Mouse (Mus musculus) gastrocnemius, adult 8-10 months (tissue): ENCODE data around the gene Miga1. TPM values are rescaled to one million over a fixed set of nuclear protein-coding genes. Genes with fewer than 3 reads are reported as not detected.

Source experiments
- DNase-seq, 2 experiments: peaks; one replicate each; pipeline ENCODE4 v3.0.0; 2022; ENCODE audit warnings: low spot score in 2 of 2
- total RNA-seq, 4 experiments: library from RNA; stranded (reverse); gene quantifications; 2 replicates each; pipeline ENCODE4 v1.2.4; 2022

Miga1 gene
- total RNA-seq, 4 experiments from 2014 or later, result 6.6 to 7.9 (median 7.4) TPM

DNA sequence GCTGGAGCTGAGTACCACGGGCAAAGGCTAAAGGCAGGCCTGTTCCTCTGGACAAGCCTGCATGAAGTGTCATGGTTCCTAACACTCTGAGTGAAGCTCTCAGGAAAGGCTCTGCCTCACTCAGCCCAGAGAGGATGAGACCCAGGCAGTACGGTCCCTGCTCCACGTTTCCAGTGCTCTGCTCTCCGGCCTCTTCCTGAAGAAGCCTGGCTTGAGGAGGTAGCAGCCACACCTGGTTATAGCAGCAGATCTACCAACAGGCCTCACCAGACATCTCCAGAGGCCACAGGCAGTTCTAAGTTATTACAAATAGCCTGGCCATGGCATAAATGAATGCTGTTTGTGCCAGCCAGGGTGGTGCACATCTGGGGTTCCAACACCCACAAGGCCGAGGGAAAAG, 51.9 kb downstream of the Miga1 start:
- DNase-seq, result no peak

DNA sequence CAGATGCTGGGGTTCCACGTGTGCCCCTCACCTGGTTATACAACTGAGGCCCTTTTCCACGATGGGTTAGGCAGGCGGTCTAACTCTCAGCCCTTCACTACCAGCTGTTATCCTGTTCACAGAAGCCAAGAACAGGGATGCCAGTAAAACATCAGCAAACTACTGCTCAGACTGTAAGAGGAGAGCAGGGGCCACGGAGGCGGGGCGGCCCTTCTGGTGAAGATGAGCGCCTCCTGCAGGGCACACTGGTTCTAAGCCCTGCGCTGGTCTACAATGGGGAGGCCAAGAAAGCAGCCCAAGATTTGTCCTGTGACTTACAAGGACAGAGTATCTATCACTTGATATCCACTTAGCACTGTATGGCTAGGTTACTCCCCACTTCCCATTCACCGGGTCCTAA, 52.4 kb downstream of the Miga1 start:
- DNase-seq, result no peak

DNA sequence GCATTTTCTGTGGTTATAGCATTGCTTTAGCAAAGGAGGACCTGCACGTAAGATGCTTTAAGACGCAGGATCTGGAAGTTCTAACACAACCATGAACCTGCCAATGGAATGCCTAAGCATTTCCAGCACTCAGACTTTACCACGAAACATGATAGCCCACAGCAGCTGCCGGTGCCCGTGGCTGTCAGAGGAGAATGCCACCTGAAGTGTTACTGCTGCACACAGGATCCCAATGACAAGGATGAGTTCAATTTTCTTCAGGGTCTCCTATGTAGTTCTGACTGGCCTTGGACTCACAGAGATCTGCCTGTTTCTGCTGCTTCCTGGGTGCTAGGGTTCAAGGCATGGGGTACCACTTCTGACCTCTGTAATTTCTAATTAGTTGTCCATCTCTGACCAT, 55.4 kb downstream of the Miga1 start:
- peak in 1 of 2 experiments; percentile 36 for DNase-seq

DNA sequence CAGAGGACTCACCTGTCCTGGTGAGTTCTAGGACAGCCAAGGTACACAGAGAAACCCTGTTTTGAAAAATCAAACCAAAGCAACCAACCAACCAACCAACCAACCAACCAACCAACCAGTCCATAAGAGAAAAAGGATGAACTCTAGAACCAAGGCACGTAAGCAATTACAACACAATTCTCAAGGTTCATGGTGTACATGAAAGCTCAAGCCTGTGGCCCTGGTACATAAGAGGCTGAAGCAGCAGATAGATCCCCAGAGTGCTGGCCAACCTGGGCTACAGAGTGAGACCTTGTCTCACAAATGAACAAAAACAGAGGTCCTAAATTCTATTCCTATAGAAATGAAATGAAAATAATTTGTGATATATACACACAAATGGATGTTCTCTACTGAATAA, 55.9 kb downstream of the Miga1 start:
- DNase-seq, result no peak

DNA sequence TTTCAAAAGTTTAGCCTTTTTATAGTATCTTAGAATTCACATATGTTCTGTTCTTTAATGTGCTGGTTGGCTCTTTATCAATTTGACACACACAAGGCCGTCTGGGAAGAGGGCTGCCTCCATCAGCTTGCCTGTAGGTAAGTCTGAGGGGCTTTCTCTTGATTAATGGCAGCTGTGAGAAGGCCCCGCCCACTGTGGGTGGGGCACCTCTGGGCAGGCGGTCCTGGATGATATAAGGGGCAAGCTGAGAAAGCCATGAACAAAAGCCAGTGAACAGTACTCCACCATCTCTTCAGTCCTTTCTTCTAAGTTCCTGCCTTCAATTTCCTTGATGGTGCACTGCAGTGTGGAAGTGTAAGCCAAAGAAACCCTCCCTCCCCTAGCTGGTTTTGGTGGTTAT, 58.1 kb downstream of the Miga1 start:
- DNase-seq, result no peak

DNA sequence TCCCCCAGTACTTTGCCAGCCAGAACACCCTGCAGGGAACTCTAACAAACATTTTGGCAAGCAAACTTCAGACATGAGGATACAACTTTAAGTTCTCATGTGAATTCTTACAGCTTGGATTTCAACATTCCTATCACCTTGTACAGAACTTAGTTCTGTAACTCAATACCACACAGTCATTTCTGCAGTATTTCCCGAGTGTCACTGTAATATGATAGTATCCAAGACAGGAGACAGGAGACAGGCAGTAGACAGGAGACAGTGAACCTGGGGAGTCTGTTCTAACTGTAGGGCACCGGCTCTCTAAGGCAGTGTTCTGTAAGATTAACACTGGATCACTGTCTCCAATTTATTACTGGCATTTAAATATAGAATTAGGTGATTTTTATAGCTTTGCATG, 61.8 kb downstream of the Miga1 start:
- DNase-seq, result no peak

DNA sequence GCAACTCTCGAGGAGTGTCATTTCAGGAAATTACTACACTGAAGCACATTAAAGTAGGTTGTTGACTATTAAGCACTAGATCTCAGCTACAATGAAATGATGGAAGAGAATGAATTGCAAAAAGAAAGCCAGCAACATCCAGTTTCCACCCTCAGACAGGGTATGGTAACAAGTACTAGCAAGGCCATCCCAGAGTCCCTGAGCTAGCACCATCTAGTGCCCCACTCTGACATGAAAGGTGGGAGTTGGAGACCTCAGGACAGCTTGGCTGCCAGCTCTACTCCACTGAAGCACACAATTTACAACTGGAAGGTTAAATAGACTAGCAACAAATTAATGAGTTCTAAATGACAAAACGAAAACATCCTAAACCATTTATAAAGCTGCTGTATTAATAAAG, 62.3 kb downstream of the Miga1 start:
- no peak for DNase-seq

DNA sequence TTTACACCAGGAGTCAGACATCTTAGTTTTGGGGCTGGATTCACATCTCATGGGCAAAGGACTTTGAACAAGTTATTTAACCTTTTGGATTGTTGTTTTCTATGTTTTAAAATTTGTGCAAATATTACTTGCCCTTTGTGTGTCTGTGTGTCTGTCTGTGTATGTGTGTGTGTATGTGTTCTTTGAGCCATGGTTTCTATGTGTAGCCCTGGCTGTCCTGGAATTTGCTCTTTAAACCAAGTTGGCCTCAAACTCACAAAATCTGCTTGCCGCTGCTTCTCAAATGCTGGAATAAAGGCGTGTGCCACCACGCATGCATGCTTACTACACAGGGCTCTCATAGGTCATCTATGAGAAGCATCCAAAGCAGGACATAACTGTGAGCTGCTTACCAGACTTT, 63.3 kb downstream of the Miga1 start:
- DNase-seq, result no peak

DNA sequence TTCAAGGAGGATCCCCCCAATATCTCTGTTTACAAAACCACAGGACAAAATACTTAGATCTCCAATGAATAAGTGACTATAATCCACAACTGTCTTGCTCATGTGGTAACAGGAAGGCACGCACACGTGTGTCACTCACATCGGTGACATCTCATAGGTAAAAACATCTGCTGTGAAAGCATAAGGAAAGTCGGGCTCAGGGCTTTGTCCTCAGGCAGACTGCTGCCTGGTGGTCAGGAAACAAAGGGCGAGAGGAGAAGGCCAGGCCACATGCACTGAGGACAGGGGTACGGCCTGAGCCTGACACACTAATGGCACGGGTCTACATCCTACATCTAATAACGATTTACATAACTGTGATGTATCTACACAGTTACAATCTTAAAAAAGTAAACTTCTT, 65.2 kb downstream of the Miga1 start:
- no peak for DNase-seq

DNA sequence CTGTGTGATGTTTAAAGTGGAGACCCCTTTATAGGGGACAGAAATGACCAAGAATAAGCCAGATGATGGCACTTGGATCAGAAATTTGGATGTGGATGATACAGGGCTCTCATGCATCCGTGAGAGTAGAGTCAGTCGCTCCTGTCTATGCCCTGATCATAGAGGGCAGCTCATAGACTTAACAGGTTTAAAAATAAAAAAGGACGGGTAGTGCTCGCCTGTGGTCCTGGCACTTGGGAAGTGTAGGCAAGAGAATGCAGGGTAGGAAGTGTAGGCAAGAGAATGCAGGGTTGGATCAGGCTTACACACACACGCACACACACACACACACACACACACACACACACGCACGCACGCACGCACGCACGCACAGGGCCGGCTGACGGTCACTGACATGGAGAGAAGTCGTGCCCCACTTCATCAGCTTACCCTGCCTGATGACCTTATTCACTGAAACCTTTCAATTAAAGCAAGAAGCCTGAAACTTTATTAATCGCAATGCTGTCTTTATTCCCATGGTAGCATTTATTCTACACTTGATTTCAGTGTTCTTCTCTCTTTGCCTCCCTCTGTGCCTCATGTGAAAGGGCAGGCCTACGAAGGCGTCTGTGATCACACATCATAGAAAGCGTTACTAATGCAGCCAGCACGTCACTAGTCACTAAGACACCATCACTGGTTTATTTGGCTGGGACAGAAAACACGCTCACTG, 67.1 kb downstream of the Miga1 start:
- DNase-seq, result no peak

DNA sequence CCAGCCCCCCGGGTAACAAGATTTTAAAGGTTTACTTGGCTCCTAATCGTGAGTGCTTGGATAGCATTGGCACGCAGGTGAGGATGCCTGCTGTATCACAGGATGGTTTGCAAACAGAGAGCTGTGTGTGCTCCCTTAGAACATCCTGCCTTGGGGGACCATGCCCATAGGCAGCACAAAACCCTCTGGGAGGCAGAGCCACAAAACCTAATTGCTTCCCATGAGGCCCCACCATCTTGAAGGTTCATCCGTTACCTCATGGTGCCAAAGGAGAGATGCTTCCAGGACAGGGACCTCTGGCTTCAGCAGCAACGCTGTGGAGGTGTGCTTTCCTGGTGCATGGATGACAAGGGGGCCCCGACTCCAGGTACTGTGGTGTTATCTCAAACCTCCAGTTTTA, 68.3 kb downstream of the Miga1 start:
- no peak for DNase-seq

DNA sequence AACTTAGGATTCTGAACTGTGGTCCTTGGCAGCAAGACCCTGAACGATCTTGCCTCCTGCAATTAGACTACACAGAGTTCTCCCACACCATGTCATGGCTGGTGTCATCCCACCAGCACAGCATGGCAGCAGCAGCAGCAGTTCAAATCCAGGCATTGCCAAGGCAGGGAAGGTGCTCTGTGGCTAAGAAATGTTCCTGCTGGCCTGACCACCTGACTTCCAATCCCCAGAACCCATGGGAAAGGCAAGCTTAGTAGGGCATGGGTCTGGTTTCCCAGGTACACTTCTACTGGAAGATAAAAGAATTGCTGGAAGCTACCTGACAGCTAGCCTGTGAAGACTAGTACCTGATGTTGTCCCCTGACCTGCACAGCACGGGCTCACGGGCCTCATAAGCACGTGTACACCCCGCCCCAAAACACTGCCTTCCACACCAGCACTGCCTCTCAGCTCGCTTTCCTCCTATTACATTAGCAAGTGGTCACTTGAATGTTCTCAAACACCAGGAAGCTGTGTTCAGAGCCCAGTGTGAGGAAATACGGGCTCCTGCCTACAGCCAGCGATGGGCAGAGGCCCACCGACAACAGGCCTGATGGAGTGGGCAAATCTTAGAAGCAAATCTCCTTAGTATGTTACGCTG, 69.0 kb downstream of the Miga1 start:
- no peak for DNase-seq

DNA sequence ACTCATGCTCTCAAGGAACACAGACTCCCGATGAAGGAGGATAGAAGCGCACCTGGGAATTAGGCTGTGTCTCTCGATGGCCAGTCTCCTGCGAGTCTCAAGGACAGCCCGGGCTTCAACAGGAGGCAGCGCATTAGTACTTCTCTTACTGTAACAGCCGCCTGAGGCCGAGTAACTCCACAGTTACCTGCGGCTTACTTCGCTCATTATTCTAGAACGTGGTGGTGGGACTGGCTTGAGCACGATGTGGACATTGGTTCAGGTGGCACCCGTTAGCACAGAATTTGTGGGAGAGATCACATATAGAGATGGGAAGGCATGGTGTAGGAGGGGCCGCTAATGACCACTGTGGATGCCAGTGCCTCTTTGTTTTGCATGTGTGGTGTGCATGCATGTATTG, 72.1 kb downstream of the Miga1 start:
- DNase-seq, result no peak

DNA sequence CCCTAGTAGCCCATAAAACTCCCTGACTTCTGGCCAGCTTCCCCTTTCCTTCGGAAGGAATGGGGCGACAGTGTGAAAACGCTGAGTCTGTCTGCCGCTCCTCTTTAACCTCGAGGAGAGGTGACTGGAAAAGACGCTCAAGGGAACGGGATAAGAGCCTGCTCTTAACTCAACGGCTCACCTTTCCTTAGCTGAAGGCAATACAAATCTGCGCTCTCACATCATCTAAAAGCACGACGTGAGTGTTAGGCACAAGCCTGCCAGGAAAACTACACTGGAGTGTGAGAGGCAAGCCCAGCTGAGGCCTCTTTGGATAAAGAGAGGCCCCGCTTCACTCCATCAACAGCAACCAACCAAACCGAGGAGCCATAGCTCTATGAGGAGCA, 74.2 kb downstream of the Miga1 start, which contains the start of gene Nexn:
Gene Nexn (minus strand): TSS at position 315 of the 386 bp plus-strand sequence.
- no peak for DNase-seq

DNA sequence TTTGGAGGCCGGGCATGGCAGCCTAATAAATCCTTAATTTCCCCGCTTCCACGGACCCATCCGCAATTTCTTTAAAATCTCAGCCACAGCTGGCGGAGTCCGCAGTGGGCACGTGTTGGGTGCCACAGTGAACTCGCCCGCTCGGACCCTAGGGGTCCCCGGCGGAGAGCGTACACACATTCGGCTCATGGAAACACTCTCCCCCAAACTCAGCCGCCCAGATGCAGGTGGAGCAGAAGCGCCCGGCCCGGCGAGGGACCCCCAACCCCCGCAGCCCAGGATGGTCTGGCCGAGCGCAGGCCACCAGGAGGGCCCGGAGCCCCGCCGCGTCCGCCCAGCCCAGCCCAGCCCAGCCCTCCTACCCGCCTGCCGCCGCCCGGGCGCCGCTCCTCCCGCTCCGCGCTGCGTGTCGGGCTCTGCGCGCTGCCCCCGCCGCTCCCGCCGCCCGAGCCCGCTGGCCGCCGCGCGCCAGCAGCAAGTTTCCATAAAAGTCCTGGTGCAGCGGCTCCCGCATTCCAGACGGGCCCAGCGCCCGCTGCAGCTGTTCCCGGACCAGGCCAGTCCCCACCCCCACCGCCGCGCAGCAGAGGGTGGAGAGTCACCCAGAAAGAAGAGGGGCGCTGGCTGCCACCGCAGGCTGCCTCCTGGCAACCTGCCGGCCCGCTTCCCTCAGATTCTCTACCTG, 74.7 kb downstream of the Miga1 start:
- DNase-seq, result peak; percentile 84 to 87

DNA sequence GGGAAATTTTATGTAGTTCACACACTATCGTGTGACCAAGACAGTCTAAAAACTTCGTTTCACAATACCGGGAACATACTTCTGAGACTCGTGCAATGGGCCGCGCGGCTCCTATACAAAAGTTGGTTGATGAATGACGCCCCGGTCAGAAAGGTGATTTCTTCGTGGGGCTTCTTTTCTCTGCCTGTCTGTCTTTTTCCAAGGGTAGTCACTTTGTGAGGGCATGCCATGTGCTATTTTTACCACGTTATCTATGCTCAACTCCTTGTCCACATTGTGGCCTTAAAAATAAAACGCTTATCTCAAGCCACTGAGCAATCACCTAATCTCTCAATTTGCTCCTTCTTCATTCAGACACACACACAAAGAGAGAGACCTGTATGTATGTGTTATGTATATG, 75.4 kb downstream of the Miga1 start:
- no peak for DNase-seq

DNA sequence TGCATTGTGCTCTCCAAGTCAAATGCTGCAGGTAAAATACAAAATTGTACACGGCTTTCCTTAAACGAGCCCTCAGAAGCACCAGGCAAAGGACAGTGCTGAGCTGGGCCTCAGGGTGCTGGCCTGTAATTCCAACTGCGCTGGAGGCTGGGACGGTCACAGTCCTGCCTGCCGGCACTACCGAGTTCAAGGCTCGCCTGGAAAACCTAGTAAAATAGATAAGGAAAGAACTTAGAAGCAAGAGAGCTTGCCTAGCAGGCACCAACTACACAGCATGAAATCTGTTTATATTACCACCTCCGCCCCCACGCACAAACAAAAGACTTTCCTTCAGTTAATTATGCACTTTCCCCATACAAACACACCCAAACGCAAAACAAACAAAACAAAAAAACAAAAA, 75.8 kb downstream of the Miga1 start:
- DNase-seq, result no peak

DNA sequence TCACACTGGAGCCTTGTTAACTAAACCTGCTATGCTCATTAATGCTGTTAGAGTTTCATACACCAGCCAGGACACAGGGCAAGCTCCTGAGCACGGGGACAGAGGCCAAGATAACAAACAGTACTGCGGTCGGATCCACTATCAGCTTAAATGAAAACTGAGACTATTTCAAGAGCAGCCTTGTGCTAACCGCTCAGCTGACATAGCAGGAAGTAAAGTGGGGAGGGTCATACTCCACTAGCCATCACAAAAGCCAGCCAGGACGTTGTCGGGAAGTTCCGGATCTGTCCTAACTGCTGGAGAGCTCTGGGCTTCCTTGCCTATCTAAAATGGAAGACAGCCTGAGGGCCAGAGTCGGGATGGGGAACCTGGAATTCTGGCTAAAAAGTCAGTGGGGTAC, 78.3 kb downstream of the Miga1 start:
- DNase-seq, result no peak

DNA sequence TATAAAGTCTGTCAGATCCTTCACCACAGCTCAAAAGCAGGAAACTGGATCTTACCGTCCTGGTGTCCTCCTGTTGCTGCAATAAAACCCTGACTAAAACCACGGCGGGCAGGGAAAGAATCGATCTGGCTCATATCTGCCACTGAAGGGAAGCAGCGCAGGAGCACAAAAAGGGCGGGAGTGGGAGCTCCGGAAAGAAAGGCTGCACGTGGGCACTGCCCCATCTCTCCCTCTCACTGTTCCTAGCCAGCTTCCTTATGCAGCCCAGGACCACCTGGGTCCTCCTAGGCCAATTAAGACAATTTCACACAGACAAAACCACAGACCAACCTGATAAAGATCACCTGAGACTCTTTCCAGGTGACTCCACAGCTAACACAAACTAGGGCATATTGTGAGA, 78.8 kb downstream of the Miga1 start:
- DNase-seq, result no peak

DNA sequence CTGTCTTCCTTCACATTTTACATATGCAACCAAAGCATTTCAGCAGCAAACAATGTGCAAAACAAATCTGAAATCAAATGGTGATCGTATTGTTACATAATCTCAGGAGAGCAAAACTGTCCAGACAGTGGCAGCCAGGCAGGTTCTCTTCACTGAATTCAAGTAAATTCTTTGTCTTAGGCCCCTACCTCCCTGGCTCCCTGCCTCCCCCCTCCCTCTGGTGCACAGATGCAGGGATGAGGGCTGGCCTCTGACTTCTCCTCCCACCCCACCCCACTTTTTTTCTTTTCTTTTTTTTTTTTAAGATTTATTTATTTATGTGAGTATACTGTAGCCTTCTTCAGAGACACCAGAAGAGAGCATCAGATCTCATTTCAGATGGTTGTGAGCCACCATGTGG, 79.8 kb downstream of the Miga1 start:
- no peak for DNase-seq

DNA sequence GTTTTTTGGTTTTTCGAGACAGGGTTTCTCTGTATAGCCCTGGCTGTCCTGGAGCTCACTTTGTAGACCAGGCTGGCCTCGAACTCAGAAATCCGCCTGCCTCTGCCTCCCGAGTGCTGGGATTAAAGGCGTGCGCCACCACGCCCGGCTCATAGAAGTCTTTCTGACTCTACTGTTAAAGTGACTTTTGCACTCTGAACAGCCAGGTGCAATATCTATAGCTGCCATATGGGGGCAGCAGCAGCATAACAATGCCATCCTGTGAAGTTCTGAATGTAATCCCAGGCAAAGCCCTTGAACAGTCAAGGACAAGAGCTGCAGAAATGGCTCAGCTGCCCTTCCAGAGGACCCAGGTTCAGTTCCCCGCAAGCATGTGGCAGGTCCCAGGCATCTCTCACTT, 80.8 kb downstream of the Miga1 start:
- DNase-seq, result peak; percentile 70

DNA sequence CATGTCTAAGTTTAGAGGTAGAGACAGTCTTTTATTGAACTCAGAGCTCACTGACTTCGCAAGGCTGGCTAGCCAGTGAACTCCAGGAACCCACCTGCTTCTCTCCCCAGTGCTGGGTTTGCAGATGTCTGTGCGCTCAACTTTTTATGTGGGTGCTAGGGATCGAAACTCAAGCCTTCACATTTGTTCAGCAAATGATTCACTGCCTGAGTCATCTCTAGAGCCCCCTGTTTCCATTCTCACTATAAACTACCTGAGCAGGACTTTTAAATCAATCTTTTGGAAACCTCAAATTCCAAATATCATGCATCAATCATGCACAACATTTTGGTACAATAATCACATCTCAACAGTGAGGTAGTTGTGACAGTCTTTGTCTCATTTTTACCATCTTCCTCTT, 82.7 kb downstream of the Miga1 start:
- no peak for DNase-seq

DNA sequence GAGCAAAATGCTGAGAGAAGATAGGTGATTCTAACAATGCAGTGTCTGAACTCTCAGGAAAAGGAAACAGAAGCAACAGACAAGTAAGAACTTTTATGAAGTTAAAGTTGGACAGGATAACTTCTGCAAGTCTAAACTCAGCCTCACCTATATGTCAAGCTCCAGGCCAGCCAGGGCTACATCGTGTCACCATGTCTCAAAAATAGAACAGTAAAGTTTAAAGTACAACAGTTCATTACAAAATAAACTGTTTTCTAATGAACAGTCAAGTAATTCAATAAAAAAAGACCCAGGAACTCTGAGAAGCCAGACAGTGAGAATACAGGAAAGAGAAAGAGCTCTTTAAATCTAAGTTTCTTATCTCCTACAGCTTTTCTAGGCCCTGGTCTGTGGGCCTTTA, 89.7 kb downstream of the Miga1 start:
- no peak for DNase-seq
